ENCODE assay signal across 9 mouse cellular contexts in the genomic region with DNA sequence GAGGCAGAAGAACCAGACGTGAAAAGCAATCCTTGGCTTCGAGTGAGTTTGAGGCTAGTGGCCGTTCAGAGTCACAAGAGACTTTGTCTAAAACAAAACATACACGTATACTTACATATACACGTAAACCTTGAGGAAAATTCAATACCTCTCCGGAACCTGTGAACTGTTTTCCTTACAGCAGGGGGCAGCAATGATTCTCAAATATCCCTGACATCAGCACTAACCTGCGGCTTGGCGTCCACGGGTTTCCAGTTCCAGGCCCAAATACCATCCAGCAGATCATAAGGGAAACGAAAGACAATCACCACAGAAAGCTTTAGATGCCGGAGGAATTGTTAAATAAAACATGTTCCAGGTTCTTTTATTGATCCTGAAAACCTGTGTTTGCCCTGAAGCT. TPM values are rescaled to one million over a fixed set of nuclear protein-coding genes. Genes with fewer than 3 reads are reported as not detected.
DNase-seq lines count a peak whose midpoint lies in the region; ATAC-seq and TF ChIP-seq lines count a peak whose summit lies in the region.
"Had no signal": no experiment of that assay in that cellular context is flagged by ENCODE, and none has a peak within 500 bp of the region (broad histone marks: within the 10 kb centered on the region; RNA-seq: fewer than 3 reads in every experiment).

No protein-coding gene starts in this region.

- peaks cover 35% of the 10 kb centered on the region for H3K4me1 ChIP-seq in kidney, embryonic 14.5 days (ENCODE audit: control insufficient read depth, insufficient read depth, low read length)
- H3K4me1 ChIP-seq in limb, embryonic 13.5 days: peaks cover 44% of the 10 kb centered on the region
- peaks cover 13% of the 10 kb centered on the region; the same call in 1 of the 2 replicates for H3K4me1 ChIP-seq in stomach, embryonic 16.5 days (ENCODE audit: control insufficient read depth, insufficient read depth, low read length)

- H3K36me3 ChIP-seq in kidney, embryonic 14.5 days (ENCODE audit: control insufficient read depth, insufficient read depth, low read length): no peaks in the 10 kb centered on the region
- H3K36me3 ChIP-seq in limb, embryonic 13.5 days: no peaks in the 10 kb centered on the region
- no peaks in the 10 kb centered on the region for H3K36me3 ChIP-seq in stomach, embryonic 16.5 days (ENCODE audit: control insufficient read depth, insufficient read depth, low read length)

- H3K27ac ChIP-seq in gastrocnemius, adult 2 months: peak overlapping the region; percentile 76
- H3K27ac ChIP-seq in kidney, embryonic 14.5 days (ENCODE audit: low read depth, low read length): peak overlapping the region; percentile 69
- H3K27ac ChIP-seq in limb, embryonic 13.5 days: no peak overlapping the region
- no peak overlapping the region for H3K27ac ChIP-seq in stomach, embryonic 16.5 days (ENCODE audit: low read length)

- intact Hi-C loops in gastrocnemius, adult 2 months (cut with DNase I): loop anchor here (5.0 kb wide), 1 partner anchor 86 kb away; no protein-coding TSS in a partner anchor

- TF ChIP-seq CTCF in gastrocnemius, adult 2 months (IDR thresholded peaks at IDR 0.05): peak; percentile 80

- H3K9me3 ChIP-seq in kidney, embryonic 14.5 days (ENCODE audit: control insufficient read depth, low read length): no peaks in the 10 kb centered on the region
- no peaks in the 10 kb centered on the region for H3K9me3 ChIP-seq in limb, embryonic 13.5 days
- no peaks in the 10 kb centered on the region for H3K9me3 ChIP-seq in stomach, embryonic 16.5 days (replicated peaks; ENCODE audit: control insufficient read depth, low read length)

- H3K27me3 ChIP-seq in kidney, embryonic 14.5 days (ENCODE audit: control insufficient read depth, insufficient read depth, low read length): no peaks in the 10 kb centered on the region
- no peaks in the 10 kb centered on the region for H3K27me3 ChIP-seq in limb, embryonic 13.5 days
- H3K27me3 ChIP-seq in stomach, embryonic 16.5 days (ENCODE audit: control insufficient read depth, insufficient read depth, low read length): no peaks in the 10 kb centered on the region

- 15% methylated on average over 11 of the region's 11 CpGs for WGBS in kidney, embryonic 14.5 days
- WGBS in limb, embryonic 13.5 days: 12% methylated on average over 11 of the region's 11 CpGs
- WGBS in stomach, embryonic 16.5 days: 8% methylated on average over 11 of the region's 11 CpGs

- no peak overlapping the region for H3K4me2 ChIP-seq in kidney, embryonic 14.5 days (replicated peaks; ENCODE audit: low read depth, low read length)
- no peak overlapping the region for H3K4me2 ChIP-seq in limb, embryonic 13.5 days (replicated peaks)
- H3K4me2 ChIP-seq in stomach, embryonic 16.5 days (ENCODE audit: low read depth, low read length): peak overlapping the region; percentile 28; the same call in 1 of the 2 replicates

- peak; percentile 97 for DNase-seq in 3T3-L1 (ENCODE audit: low read depth, low spot score)
- DNase-seq in Muller cell, postnatal 12 days (ENCODE audit: inconsistent ontology term): peak; percentile 81
- DNase-seq in cerebellum, postnatal 10 days: peak; percentile 91 to 93
- peak; percentile 85 for DNase-seq in gastrocnemius, adult 2 months
- DNase-seq in natural killer cell, adult 2 months (ENCODE audit: low spot score in 2 of 2): peak; percentile 53 to 72

- no peak for ATAC-seq in kidney, embryonic 14.5 days (ENCODE audit: low FRiP score, low TSS enrichment)
- peak; percentile 64; the same call in 1 of the 2 replicates for ATAC-seq in limb, embryonic 13.5 days (ENCODE audit: low FRiP score, low read depth)
- peak; percentile 48; the same call in 1 of the 2 replicates for ATAC-seq in stomach, embryonic 16.5 days (ENCODE audit: insufficient read depth, low FRiP score)

- no peak overlapping the region for H3K9ac ChIP-seq in kidney, embryonic 14.5 days (ENCODE audit: low read depth, low read length)
- no peak overlapping the region for H3K9ac ChIP-seq in limb, embryonic 13.5 days
- H3K9ac ChIP-seq in stomach, embryonic 16.5 days (ENCODE audit: low read length): no peak overlapping the region

- H3K4me3 ChIP-seq in gastrocnemius, adult 2 months: peak overlapping the region; percentile 34
- H3K4me3 ChIP-seq in kidney, embryonic 14.5 days (ENCODE audit: low read length): no peak overlapping the region
- H3K4me3 ChIP-seq in limb, embryonic 13.5 days: no peak overlapping the region
- H3K4me3 ChIP-seq in stomach, embryonic 16.5 days (replicated peaks; ENCODE audit: low read length): no peak overlapping the region
- H3K4me3 ChIP-seq: erythroblast, embryonic 14.5 days had no signal

RNA-seq across cellular contexts. Expression of a gene that starts 19.7 kb away (rescaled TPM):
- total RNA-seq in gastrocnemius, adult 2 months (2021): 10 to 100 TPM; 14.7 to 15.1 TPM
- 15.8 and 19.2 TPM in 2 replicates for polyA plus RNA-seq in kidney, embryonic 14.5 days (2014; fragmentation: Nextera tagmentation; extraction: Ambion mirVana)
- polyA plus RNA-seq in limb, embryonic 13.5 days (2015; fragmentation: Nextera tagmentation; extraction: Ambion mirVana): 23.5 and 24.0 TPM in 2 replicates
- polyA plus RNA-seq in stomach, embryonic 16.5 days (2015; fragmentation: Nextera tagmentation; extraction: Ambion mirVana): 13.1 and 14.0 TPM in 2 replicates

RNA-seq across cellular contexts. Expression of a gene that starts 34.4 kb away (rescaled TPM):
- total RNA-seq in gastrocnemius, adult 2 months (2021): 10 to 100 TPM; 33.2 to 36.3 TPM
- 67.0 and 152 TPM in 2 replicates for polyA plus RNA-seq in kidney, embryonic 14.5 days (2014; fragmentation: Nextera tagmentation; extraction: Ambion mirVana)
- polyA plus RNA-seq in limb, embryonic 13.5 days (2015; fragmentation: Nextera tagmentation; extraction: Ambion mirVana): 71.9 and 77.0 TPM in 2 replicates
- 104 and 106 TPM in 2 replicates for polyA plus RNA-seq in stomach, embryonic 16.5 days (2015; fragmentation: Nextera tagmentation; extraction: Ambion mirVana)

RNA-seq across cellular contexts. Expression of a gene that starts 50.6 kb away (rescaled TPM):
- not detected for total RNA-seq in gastrocnemius, adult 2 months (2021)
- polyA plus RNA-seq in kidney, embryonic 14.5 days (2014; fragmentation: Nextera tagmentation; extraction: Ambion mirVana): 22.5 and 31.9 TPM in 2 replicates
- not detected in 2 replicates for polyA plus RNA-seq in limb, embryonic 13.5 days (2015; fragmentation: Nextera tagmentation; extraction: Ambion mirVana)
- polyA plus RNA-seq in stomach, embryonic 16.5 days (2015; fragmentation: Nextera tagmentation; extraction: Ambion mirVana): 82.3 and 84.1 TPM in 2 replicates
- polyA plus RNA-seq: erythroblast, embryonic 14.5 days had no signal

RNA-seq across cellular contexts. Expression of a gene that starts 59.3 kb away (rescaled TPM):
- 10 to 100 TPM; 19.3 to 20.7 TPM for total RNA-seq in gastrocnemius, adult 2 months (2021)
- 110 and 140 TPM in 2 replicates for polyA plus RNA-seq in kidney, embryonic 14.5 days (2014; fragmentation: Nextera tagmentation; extraction: Ambion mirVana)
- 99.9 and 104 TPM in 2 replicates for polyA plus RNA-seq in limb, embryonic 13.5 days (2015; fragmentation: Nextera tagmentation; extraction: Ambion mirVana)
- 63.5 and 79.8 TPM in 2 replicates for polyA plus RNA-seq in stomach, embryonic 16.5 days (2015; fragmentation: Nextera tagmentation; extraction: Ambion mirVana)

RNA-seq across cellular contexts. Expression of a gene that starts 59.5 kb away (rescaled TPM):
- total RNA-seq in gastrocnemius, adult 2 months (2021): 10 to 100 TPM; 18.7 to 20.3 TPM
- 32.4 and 38.8 TPM in 2 replicates for polyA plus RNA-seq in kidney, embryonic 14.5 days (2014; fragmentation: Nextera tagmentation; extraction: Ambion mirVana)
- 37.5 and 40.8 TPM in 2 replicates for polyA plus RNA-seq in limb, embryonic 13.5 days (2015; fragmentation: Nextera tagmentation; extraction: Ambion mirVana)
- 24.8 and 27.1 TPM in 2 replicates for polyA plus RNA-seq in stomach, embryonic 16.5 days (2015; fragmentation: Nextera tagmentation; extraction: Ambion mirVana)

Comparison
In these comparisons a context has a peak if more than half of its experiments do, and no peak if none do; other contexts are left out.
1. H3K27ac ChIP-seq: peak in gastrocnemius, adult 2 months (single experiment) and kidney, embryonic 14.5 days (single experiment); none in limb, embryonic 13.5 days (single experiment) and stomach, embryonic 16.5 days (single experiment).
2. RNA of a gene that starts 50.6 kb away (polyA plus RNA-seq): 82.3 to 84.1 TPM in stomach, embryonic 16.5 days and 22.5 to 31.9 TPM in kidney, embryonic 14.5 days; not detected in limb, embryonic 13.5 days; every median in the first group is over 10 times any median in the second.
3. Peak in every context shown above with its lines, with median percentiles within 50 percentile points of each other: DNase-seq.